Mouse (Mus musculus) midbrain, embryonic 13.5 days (tissue): Measurements from ENCODE around the gene Sh2b3. TPM values are rescaled to one million over a fixed set of nuclear protein-coding genes. Genes with fewer than 3 reads are reported as not detected.

Experiments used
- ATAC-seq: fragments of 200-750 bp; cut with Nextera tagmentation; 2 replicates; pipeline ENCODE4 v1.8.0; 2017; ENCODE audit warnings: mild to moderate bottlenecking, moderate TSS enrichment, moderate library complexity
- H3K27ac ChIP-seq: fragments of 300-500 bp; sonication (generic); 2 replicates; pipeline ENCODE4 v1.5.1; 2015; ENCODE audit warnings: inconsistent platforms, mild to moderate bottlenecking, moderate library complexity
- H3K27me3 ChIP-seq: fragments of 300-500 bp; sonication (generic); 2 replicates; pipeline ENCODE4 v1.6.1; 2015; ENCODE audit warnings: mild to moderate bottlenecking, inconsistent platforms
- H3K36me3 ChIP-seq: fragments of 300-500 bp; sonication (generic); 2 replicates; pipeline ENCODE4 v1.6.1; 2015; ENCODE audit warnings: mild to moderate bottlenecking, inconsistent platforms
- H3K4me1 ChIP-seq: fragments of 300-500 bp; sonication (generic); replicated peaks from 2 replicates; pipeline ENCODE4 v1.6.1; 2015; ENCODE audit warnings: inconsistent platforms
- H3K4me2 ChIP-seq: fragments of 300-500 bp; sonication (generic); replicated peaks from 2 replicates; pipeline ENCODE4 v1.6.1; 2015; ENCODE audit warnings: moderate library complexity, mild to moderate bottlenecking, inconsistent platforms
- H3K4me3 ChIP-seq: fragments of 300-500 bp; sonication (generic); replicated peaks from 2 replicates; pipeline ENCODE4 v1.5.1; 2015; ENCODE audit warnings: mild to moderate bottlenecking, inconsistent platforms
- H3K9ac ChIP-seq: fragments of 300-500 bp; sonication (generic); replicated peaks from 2 replicates; pipeline ENCODE4 v1.6.1; 2015; ENCODE audit warnings: mild to moderate bottlenecking, inconsistent platforms
- H3K9me3 ChIP-seq: fragments of 300-500 bp; sonication (generic); 2 replicates; pipeline ENCODE4 v1.6.1; 2016; ENCODE audit warnings: mild to moderate bottlenecking, inconsistent platforms
- WGBS: fragments of 180-500 bp; shearing (Covaris S2); methylation state at CpG from one replicate; pipeline ENCODE4 v1.1.7; 2015; 5-methylcytosine and 5-hydroxymethylcytosine counted together
- polyA plus RNA-seq: library from polyadenylated mRNA; unstranded; fragments of >200 nt; fragmentation: Nextera tagmentation; extraction: Ambion mirVana; gene quantifications from 2 replicates; pipeline ENCODE4 v1.2.1, GENCODE M21; 2015

Gene Sh2b3
- polyA plus RNA-seq, 1 experiment from 2014 or later: 6.0 TPM

GRCm38 (mm10) chr5:121820657-121821056, 16.8 kb downstream of the Sh2b3 start:
- Histone ChIP-seq H3K9me3 (no peaks in the 10 kb centered on the region), H3K27me3 (no peaks in the 10 kb centered on the region), H3K4me3 (no peak overlapping the region), H3K4me2 (no peak overlapping the region), H3K36me3 (peaks cover 65% of the 10 kb centered on the region), H3K27ac (no peak overlapping the region), H3K9ac (no peak overlapping the region), H3K4me1 (no peaks in the 10 kb centered on the region)
- 91% methylated on average over 3 of the region's 3 CpGs for WGBS
- ATAC-seq: no peak

- Histone ChIP-seq H3K9me3 (no peaks in the 10 kb centered on the region), H3K4me2 (no peak overlapping the region), H3K9ac (no peak overlapping the region), H3K4me1 (no peaks in the 10 kb centered on the region), H3K36me3 (peaks cover 67% of the 10 kb centered on the region), H3K4me3 (no peak overlapping the region), H3K27me3 (no peaks in the 10 kb centered on the region), H3K27ac (no peak overlapping the region)
- 88% methylated on average over 2 of the region's 2 CpGs for WGBS
- no peak for ATAC-seq
These were observed 17.3 kb downstream of the Sh2b3 start for GRCm38 (mm10) chr5:121820161-121820560.

GRCm38 (mm10) chr5:121819559-121819958, 17.9 kb downstream of the Sh2b3 start:
- H3K9me3 ChIP-seq: no peaks in the 10 kb centered on the region
- no peaks in the 10 kb centered on the region for H3K4me1 ChIP-seq
- no peak overlapping the region for H3K27ac ChIP-seq
- H3K4me3 ChIP-seq: no peak overlapping the region
- H3K36me3 ChIP-seq: peaks cover 67% of the 10 kb centered on the region
- no peak overlapping the region for H3K9ac ChIP-seq
- ATAC-seq: no peak
- H3K27me3 ChIP-seq: no peaks in the 10 kb centered on the region
- H3K4me2 ChIP-seq: no peak overlapping the region
- 95% methylated on average over 5 of the region's 5 CpGs for WGBS

GRCm38 (mm10) chr5:121818862-121819261, 18.6 kb downstream of the Sh2b3 start:
- H3K4me1 ChIP-seq: no peaks in the 10 kb centered on the region
- H3K27ac ChIP-seq: no peak overlapping the region
- no peak overlapping the region for H3K4me2 ChIP-seq
- peaks cover 68% of the 10 kb centered on the region for H3K36me3 ChIP-seq
- no peak for ATAC-seq
- H3K27me3 ChIP-seq: no peaks in the 10 kb centered on the region
- H3K9me3 ChIP-seq: no peaks in the 10 kb centered on the region
- 96% methylated on average over 4 of the region's 4 CpGs for WGBS
- no peak overlapping the region for H3K4me3 ChIP-seq
- no peak overlapping the region for H3K9ac ChIP-seq

- H3K9ac ChIP-seq: no peak overlapping the region
- no peaks in the 10 kb centered on the region for H3K27me3 ChIP-seq
- H3K4me3 ChIP-seq: no peak overlapping the region
- H3K4me1 ChIP-seq: no peaks in the 10 kb centered on the region
- peaks cover 72% of the 10 kb centered on the region for H3K36me3 ChIP-seq
- no peaks in the 10 kb centered on the region for H3K9me3 ChIP-seq
- whole genome bisulfite sequencing: 96% methylated on average over 7 of the region's 7 CpGs
- H3K27ac ChIP-seq: no peak overlapping the region
- no peak for ATAC-seq
- H3K4me2 ChIP-seq: no peak overlapping the region
These were observed 19.0 kb downstream of the Sh2b3 start for GRCm38 (mm10) chr5:121818401-121818800.

- ATAC-seq: no peak
These were observed 19.9 kb downstream of the Sh2b3 start for GRCm38 (mm10) chr5:121817551-121817950.

GRCm38 (mm10) chr5:121816611-121817010, 20.8 kb downstream of the Sh2b3 start:
- Histone ChIP-seq H3K9ac (no peak overlapping the region), H3K4me3 (no peak overlapping the region), H3K27me3 (no peaks in the 10 kb centered on the region), H3K36me3 (peaks cover 90% of the 10 kb centered on the region), H3K4me1 (no peaks in the 10 kb centered on the region), H3K4me2 (no peak overlapping the region), H3K27ac (no peak overlapping the region), H3K9me3 (no peaks in the 10 kb centered on the region)
- 92% methylated on average over 2 of the region's 2 CpGs for WGBS
- no peak for ATAC-seq

More at GRCm38 (mm10) chr5:121817551-121817950, 19.9 kb downstream of the Sh2b3 start:
- H3K36me3 ChIP-seq: peaks cover 81% of the 10 kb centered on the region
- no peak overlapping the region for H3K4me2 ChIP-seq
- H3K27ac ChIP-seq: no peak overlapping the region
- H3K4me1 ChIP-seq: no peaks in the 10 kb centered on the region
- no peaks in the 10 kb centered on the region for H3K9me3 ChIP-seq
- 93% methylated on average over 9 of the region's 9 CpGs for WGBS
- no peaks in the 10 kb centered on the region for H3K27me3 ChIP-seq
- H3K4me3 ChIP-seq: no peak overlapping the region
- no peak overlapping the region for H3K9ac ChIP-seq

- 92% methylated on average over 8 of the region's 8 CpGs for WGBS
- no peak overlapping the region for H3K4me2 ChIP-seq
These were observed 21.5 kb downstream of the Sh2b3 start for GRCm38 (mm10) chr5:121815867-121816380.

GRCm38 (mm10) chr5:121815067-121815466, 22.4 kb downstream of the Sh2b3 start:
- no peak overlapping the region for H3K4me3 ChIP-seq
- H3K27me3 ChIP-seq: no peaks in the 10 kb centered on the region
- peaks cover 96% of the 10 kb centered on the region for H3K36me3 ChIP-seq
- no peaks in the 10 kb centered on the region for H3K9me3 ChIP-seq
- WGBS: 79% methylated on average over 3 of the region's 3 CpGs
- no peak overlapping the region for H3K4me2 ChIP-seq
- no peak overlapping the region for H3K9ac ChIP-seq
- no peak overlapping the region for H3K27ac ChIP-seq
- H3K4me1 ChIP-seq: no peaks in the 10 kb centered on the region
- peak; percentile 21; the same call in 1 of the 2 replicates for ATAC-seq

More at GRCm38 (mm10) chr5:121815867-121816380, 21.5 kb downstream of the Sh2b3 start:
- Histone ChIP-seq H3K9ac (no peak overlapping the region), H3K4me1 (no peaks in the 10 kb centered on the region), H3K27me3 (no peaks in the 10 kb centered on the region), H3K9me3 (no peaks in the 10 kb centered on the region), H3K36me3 (peaks cover 94% of the 10 kb centered on the region), H3K27ac (no peak overlapping the region), H3K4me3 (no peak overlapping the region)
- ATAC-seq: no peak

GRCm38 (mm10) chr5:121813744-121814143, 23.7 kb downstream of the Sh2b3 start:
- H3K9me3 ChIP-seq: no peaks in the 10 kb centered on the region
- no peak overlapping the region for H3K9ac ChIP-seq
- H3K27ac ChIP-seq: no peak overlapping the region
- WGBS: 94% methylated on average over 10 of the region's 10 CpGs
- H3K4me3 ChIP-seq: no peak overlapping the region
- no peaks in the 10 kb centered on the region for H3K27me3 ChIP-seq
- no peak for ATAC-seq
- no peaks in the 10 kb centered on the region for H3K4me1 ChIP-seq
- H3K36me3 ChIP-seq: peaks cover 90% of the 10 kb centered on the region
- no peak overlapping the region for H3K4me2 ChIP-seq

GRCm38 (mm10) chr5:121812526-121813243, 24.8 kb downstream of the Sh2b3 start:
- Histone ChIP-seq H3K9me3 (no peaks in the 10 kb centered on the region), H3K4me3 (no peak overlapping the region), H3K36me3 (peaks cover 79% of the 10 kb centered on the region), H3K27ac (no peak overlapping the region), H3K4me2 (no peak overlapping the region), H3K9ac (no peak overlapping the region), H3K4me1 (no peaks in the 10 kb centered on the region), H3K27me3 (no peaks in the 10 kb centered on the region)
- WGBS: 89% methylated on average over 7 of the region's 7 CpGs
- no peak for ATAC-seq

GRCm38 (mm10) chr5:121811485-121811931, 25.9 kb downstream of the Sh2b3 start:
- H3K4me1 ChIP-seq: no peaks in the 10 kb centered on the region
- no peaks in the 10 kb centered on the region for H3K9me3 ChIP-seq
- no peak overlapping the region for H3K4me2 ChIP-seq
- WGBS: 95% methylated on average over 5 of the region's 5 CpGs
- H3K27me3 ChIP-seq: no peaks in the 10 kb centered on the region
- ATAC-seq: no peak
- H3K36me3 ChIP-seq: peaks cover 70% of the 10 kb centered on the region
- no peak overlapping the region for H3K4me3 ChIP-seq
- H3K27ac ChIP-seq: no peak overlapping the region
- no peak overlapping the region for H3K9ac ChIP-seq
